ENCODE assay signal across 8 mouse cellular contexts in genomic region chr1:164458621-164459051, GRCm38 (mm10). TPM values are rescaled to one million over a fixed set of nuclear protein-coding genes. Genes with fewer than 3 reads are reported as not detected.
DNase-seq lines count a peak whose midpoint lies in the region; ATAC-seq and TF ChIP-seq lines count a peak whose summit lies in the region.

No protein-coding gene starts in this region.

- peak overlapping the region; percentile 100 for H3K27ac ChIP-seq in layer of hippocampus, adult 2 months
- H3K27ac ChIP-seq in cortical plate, adult 2 months (ENCODE audit: insufficient read depth, low read length), result peak overlapping the region; percentile 99
- peak overlapping the region; percentile 97 for H3K27ac ChIP-seq in heart, embryonic 12.5 days (ENCODE audit: poor library complexity, severe bottlenecking)
- peak overlapping the region; percentile 88 for H3K27ac ChIP-seq in kidney, embryonic 14.5 days (ENCODE audit: low read depth, low read length)
- H3K27ac ChIP-seq in lung, embryonic 16.5 days (ENCODE audit: low read length), result peak overlapping the region; percentile 88

- DNase-seq in layer of hippocampus, adult 2 months (ENCODE audit: low spot score in 2 of 2), result peak in 1 of 2 experiments; percentile 34
- no peak for DNase-seq in layer of hippocampus, adult 8-10 months (ENCODE audit: low spot score in 2 of 2)
- DNase-seq in ovary, postnatal 36 days (ENCODE audit: low spot score), result peak; percentile 50
- no peak for DNase-seq in cerebellum, adult 8-10 months

- no peak for TF ChIP-seq CTCF in layer of hippocampus, adult 2 months (conservative IDR thresholded peaks at IDR 0.05)
- no peak for TF ChIP-seq CTCF in cortical plate, adult 2 months (IDR thresholded peaks at IDR 0.05; ENCODE audit: extremely low read depth, insufficient read depth, low read length)

- H3K4me1 ChIP-seq in cortical plate, adult 2 months (ENCODE audit: control insufficient read depth, insufficient read depth, low read length), result peaks cover 3% of the 10 kb centered on the region; the same call in 1 of the 2 replicates
- H3K4me1 ChIP-seq in heart, embryonic 12.5 days (replicated peaks), result peaks cover 46% of the 10 kb centered on the region
- peaks cover 11% of the 10 kb centered on the region; the same call in 1 of the 2 replicates for H3K4me1 ChIP-seq in kidney, embryonic 14.5 days (ENCODE audit: control insufficient read depth, insufficient read depth, low read length)
- H3K4me1 ChIP-seq in lung, embryonic 16.5 days (replicated peaks; ENCODE audit: control insufficient read depth, insufficient read depth, low read length), result peaks cover 13% of the 10 kb centered on the region; the same call in 1 of the 2 replicates

- H3K9ac ChIP-seq in heart, embryonic 12.5 days, result peak overlapping the region; percentile 99
- peak overlapping the region; percentile 58 for H3K9ac ChIP-seq in kidney, embryonic 14.5 days (ENCODE audit: low read depth, low read length)
- H3K9ac ChIP-seq in lung, embryonic 16.5 days (ENCODE audit: low read length), result peak overlapping the region; percentile 69

- H3K4me2 ChIP-seq in heart, embryonic 12.5 days, result peak overlapping the region; percentile 67
- peak overlapping the region; percentile 57 for H3K4me2 ChIP-seq in kidney, embryonic 14.5 days (replicated peaks; ENCODE audit: low read depth, low read length)
- peak overlapping the region; percentile 86 for H3K4me2 ChIP-seq in lung, embryonic 16.5 days (ENCODE audit: low read depth, low read length)

- peak overlapping the region; percentile 94 for H3K4me3 ChIP-seq in layer of hippocampus, adult 2 months
- H3K4me3 ChIP-seq in cortical plate, adult 2 months (ENCODE audit: insufficient read depth, low read length), result peak overlapping the region; percentile 51
- peak overlapping the region; percentile 92 for H3K4me3 ChIP-seq in heart, embryonic 12.5 days
- H3K4me3 ChIP-seq in kidney, embryonic 14.5 days (ENCODE audit: low read length), result peak overlapping the region; percentile 67
- peak overlapping the region; percentile 74 for H3K4me3 ChIP-seq in lung, embryonic 16.5 days (ENCODE audit: low read length)

- peak; percentile 52 for ATAC-seq in heart, embryonic 12.5 days (ENCODE audit: insufficient number of reproducible peaks, low FRiP score)
- ATAC-seq in kidney, embryonic 14.5 days (ENCODE audit: low FRiP score, low TSS enrichment), result peak; percentile 75
- peak; percentile 61 for ATAC-seq in lung, embryonic 16.5 days (ENCODE audit: low read depth)

- H3K9me3 ChIP-seq in heart, embryonic 12.5 days (replicated peaks), result no peaks in the 10 kb centered on the region
- no peaks in the 10 kb centered on the region for H3K9me3 ChIP-seq in kidney, embryonic 14.5 days (ENCODE audit: control insufficient read depth, low read length)
- no peaks in the 10 kb centered on the region for H3K9me3 ChIP-seq in lung, embryonic 16.5 days (ENCODE audit: control insufficient read depth, low read length)

- 2% methylated on average over 22 of the region's 22 CpGs for WGBS in heart, embryonic 12.5 days
- WGBS in kidney, embryonic 14.5 days, result 2% methylated on average over 22 of the region's 22 CpGs
- WGBS in lung, embryonic 16.5 days, result 3% methylated on average over 22 of the region's 22 CpGs

- no peaks in the 10 kb centered on the region for H3K36me3 ChIP-seq in heart, embryonic 12.5 days
- H3K36me3 ChIP-seq in kidney, embryonic 14.5 days (ENCODE audit: control insufficient read depth, insufficient read depth, low read length), result no peaks in the 10 kb centered on the region
- H3K36me3 ChIP-seq in lung, embryonic 16.5 days (ENCODE audit: control insufficient read depth, insufficient read depth, low read length), result no peaks in the 10 kb centered on the region

- H3K27me3 ChIP-seq in heart, embryonic 12.5 days (replicated peaks), result peaks cover 3% of the 10 kb centered on the region; the same call in 1 of the 2 replicates
- peaks cover 37% of the 10 kb centered on the region for H3K27me3 ChIP-seq in kidney, embryonic 14.5 days (ENCODE audit: control insufficient read depth, insufficient read depth, low read length)
- peaks cover 35% of the 10 kb centered on the region for H3K27me3 ChIP-seq in lung, embryonic 16.5 days (ENCODE audit: control insufficient read depth, insufficient read depth, low read depth, low read length)

- TF ChIP-seq POLR2A in cortical plate, adult 2 months (IDR thresholded peaks at IDR 0.05; ENCODE audit: extremely low read depth, insufficient read depth, low read length), result no peak

RNA-seq across cellular contexts. Expression of gene Atp1b1, which starts 0.5 kb away (rescaled TPM):
- 1,000 to 10,000 TPM; 1,930 to 2,057 TPM for total RNA-seq in layer of hippocampus, adult 2 months (2021)
- 1,000 to 10,000 TPM; 1,927 to 2,142 (median 1,996) TPM for total RNA-seq in layer of hippocampus, adult 8-10 months (2022)
- 1,191 and 1,273 TPM in 2 replicates for polyA plus RNA-seq in cortical plate, adult 2 months (2012; rRNA removed)
- 413 and 416 TPM in 2 replicates for polyA plus RNA-seq in heart, embryonic 12.5 days (2016; fragmentation: Nextera tagmentation; extraction: Ambion mirVana)
- 80.2 and 86.4 TPM in 2 replicates for polyA plus RNA-seq in kidney, embryonic 14.5 days (2014; fragmentation: Nextera tagmentation; extraction: Ambion mirVana)
- polyA plus RNA-seq in lung, embryonic 16.5 days (2015; fragmentation: Nextera tagmentation; extraction: Ambion mirVana), result 135 and 154 TPM in 2 replicates
